Mouse (Mus musculus): Measurements from ENCODE around the gene Rpl24. TPM values are rescaled to one million over a fixed set of nuclear protein-coding genes. Genes with fewer than 3 reads are reported as not detected.
A peak's percentile ranks its signal among the peaks of the same experiment; 100 is the strongest.

Gene Rpl24
- polyA plus RNA-seq, 1 experiment from 2014 or later = 662 TPM

DNA sequence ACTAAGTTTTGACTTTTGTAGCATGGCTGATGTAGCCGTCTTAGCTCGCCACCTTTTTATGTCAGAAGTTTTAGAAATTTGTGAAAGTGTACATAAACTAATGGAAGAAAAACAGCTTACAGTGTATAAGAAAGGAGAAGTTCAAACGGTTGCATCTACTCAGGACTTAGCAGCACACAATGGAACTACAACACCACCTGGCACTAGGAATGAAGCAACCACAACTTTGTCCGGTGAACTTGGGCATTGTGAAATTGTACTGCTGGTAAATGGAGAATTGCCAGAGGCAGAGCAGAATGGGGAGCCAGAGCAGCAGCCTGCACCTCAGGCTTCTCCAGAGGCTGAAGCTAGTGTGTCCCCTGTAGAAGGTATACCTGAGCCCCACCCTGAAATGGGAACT lies 24.2 kb downstream of the Rpl24 start:
- 0 out of 2 replicates have a peak, but pooled peaks cover 3% of the 10 kb centered on the region for H3K36me3 ChIP-seq (ENCODE audit: control insufficient read depth, insufficient read depth, low read length)
- 89% methylated on average over 4 of the region's 4 CpGs for WGBS
- H3K9ac ChIP-seq (ENCODE audit: low read depth, low read length) = no peak overlapping the region
- no peaks in the 10 kb centered on the region for H3K4me1 ChIP-seq (ENCODE audit: control insufficient read depth, insufficient read depth, low read length)
- no peak overlapping the region for H3K4me3 ChIP-seq (ENCODE audit: low read length)
- no peak overlapping the region for H3K27ac ChIP-seq (ENCODE audit: low read length)
- ATAC-seq = no peak
- no peaks in the 10 kb centered on the region for H3K27me3 ChIP-seq (replicated peaks; ENCODE audit: control insufficient read depth, insufficient read depth, low read length)
- H3K9me3 ChIP-seq (ENCODE audit: control insufficient read depth, low read length) = no peaks in the 10 kb centered on the region
- H3K4me2 ChIP-seq (ENCODE audit: low read depth, low read length) = no peak overlapping the region

DNA sequence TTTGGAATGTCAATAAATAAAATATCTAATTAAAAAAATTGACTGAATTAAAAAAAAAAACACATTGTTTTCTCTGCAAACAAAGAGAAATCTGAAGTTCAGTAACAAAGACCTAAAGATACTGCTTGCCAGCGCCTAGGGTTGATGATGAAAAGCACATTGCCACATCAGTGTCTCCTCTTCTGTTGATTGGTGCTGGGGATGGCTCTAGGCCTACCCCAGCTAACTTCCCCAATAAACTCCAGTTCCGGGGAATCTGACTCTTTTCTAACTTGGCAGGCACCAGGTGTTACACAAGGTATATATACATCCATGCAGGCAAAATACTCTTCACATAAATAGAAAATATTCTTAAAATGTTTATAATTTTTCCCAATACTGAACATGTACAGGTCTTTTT lies 28.2 kb downstream of the Rpl24 start:
- peaks cover 3% of the 10 kb centered on the region; the same call in 1 of the 2 replicates for H3K36me3 ChIP-seq (ENCODE audit: control insufficient read depth, insufficient read depth, low read length)

DNA sequence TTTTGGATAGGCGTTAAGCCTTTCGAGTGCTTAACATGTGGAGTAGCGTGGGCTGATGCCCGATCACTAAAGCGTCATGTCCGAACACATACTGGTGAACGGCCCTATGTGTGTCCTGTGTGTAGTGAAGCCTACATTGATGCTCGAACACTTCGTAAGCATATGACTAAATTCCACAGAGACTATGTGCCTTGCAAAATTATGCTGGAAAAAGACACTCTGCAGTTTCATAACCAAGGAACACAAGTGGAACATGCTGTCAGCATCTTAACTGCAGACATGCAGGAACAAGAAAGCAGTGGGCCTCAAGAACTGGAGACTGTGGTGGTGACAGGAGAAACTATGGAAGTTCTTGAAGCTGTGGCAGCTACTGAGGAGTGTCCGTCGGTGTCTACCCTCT lies 40.7 kb downstream of the Rpl24 start:
- Histone ChIP-seq H3K27me3 (replicated peaks; ENCODE audit: control insufficient read depth, insufficient read depth, low read length) (no peaks in the 10 kb centered on the region), H3K4me2 (ENCODE audit: low read depth, low read length) (no peak overlapping the region), H3K27ac (ENCODE audit: low read length) (no peak overlapping the region), H3K9ac (ENCODE audit: low read depth, low read length) (no peak overlapping the region), H3K9me3 (ENCODE audit: control insufficient read depth, low read length) (no peaks in the 10 kb centered on the region), H3K4me3 (ENCODE audit: low read length) (no peak overlapping the region), H3K4me1 (ENCODE audit: control insufficient read depth, insufficient read depth, low read length) (no peaks in the 10 kb centered on the region), H3K36me3 (ENCODE audit: control insufficient read depth, insufficient read depth, low read length) (peaks cover 2% of the 10 kb centered on the region; the same call in 1 of the 2 replicates)
- 95% methylated on average over 11 of the region's 11 CpGs for WGBS
- ATAC-seq = no peak

More for the DNA sequence above, 28.2 kb downstream of the Rpl24 start:
- Histone ChIP-seq H3K4me2 (ENCODE audit: low read depth, low read length) (no peak overlapping the region), H3K4me1 (ENCODE audit: control insufficient read depth, insufficient read depth, low read length) (no peaks in the 10 kb centered on the region), H3K4me3 (ENCODE audit: low read length) (no peak overlapping the region), H3K9me3 (ENCODE audit: control insufficient read depth, low read length) (no peaks in the 10 kb centered on the region), H3K27ac (ENCODE audit: low read length) (no peak overlapping the region), H3K27me3 (replicated peaks; ENCODE audit: control insufficient read depth, insufficient read depth, low read length) (no peaks in the 10 kb centered on the region), H3K9ac (ENCODE audit: low read depth, low read length) (no peak overlapping the region)
- ATAC-seq = no peak
- 98% methylated on average over 2 of the region's 2 CpGs for WGBS

DNA sequence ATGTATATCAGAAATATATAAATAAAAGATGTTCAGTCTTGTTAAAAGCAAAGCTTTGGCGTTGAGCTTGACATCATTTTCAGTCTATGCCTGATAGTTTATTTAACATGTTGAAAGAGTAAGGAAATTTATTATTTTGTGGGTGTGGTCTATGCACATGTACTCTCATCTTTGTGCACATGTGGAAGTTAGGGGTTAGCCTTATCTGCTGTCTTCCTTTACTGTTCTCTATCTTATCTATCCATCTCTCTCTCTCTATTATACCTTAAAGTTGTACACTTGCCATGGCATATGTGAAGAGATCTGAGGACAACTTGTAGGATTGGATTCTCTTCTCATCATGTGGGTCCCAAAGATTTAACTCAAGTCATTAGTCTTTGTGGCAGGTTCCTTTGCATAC lies 42.8 kb downstream of the Rpl24 start:
- ATAC-seq = no peak
- Histone ChIP-seq H3K27ac (ENCODE audit: low read length) (no peak overlapping the region), H3K4me3 (ENCODE audit: low read length) (no peak overlapping the region), H3K36me3 (ENCODE audit: control insufficient read depth, insufficient read depth, low read length) (peaks cover 5% of the 10 kb centered on the region), H3K9me3 (ENCODE audit: control insufficient read depth, low read length) (no peaks in the 10 kb centered on the region), H3K4me2 (ENCODE audit: low read depth, low read length) (no peak overlapping the region), H3K27me3 (replicated peaks; ENCODE audit: control insufficient read depth, insufficient read depth, low read length) (no peaks in the 10 kb centered on the region), H3K4me1 (ENCODE audit: control insufficient read depth, insufficient read depth, low read length) (no peaks in the 10 kb centered on the region), H3K9ac (ENCODE audit: low read depth, low read length) (no peak overlapping the region)
- WGBS = 78% methylated on average over 1 of the region's 1 CpGs

DNA sequence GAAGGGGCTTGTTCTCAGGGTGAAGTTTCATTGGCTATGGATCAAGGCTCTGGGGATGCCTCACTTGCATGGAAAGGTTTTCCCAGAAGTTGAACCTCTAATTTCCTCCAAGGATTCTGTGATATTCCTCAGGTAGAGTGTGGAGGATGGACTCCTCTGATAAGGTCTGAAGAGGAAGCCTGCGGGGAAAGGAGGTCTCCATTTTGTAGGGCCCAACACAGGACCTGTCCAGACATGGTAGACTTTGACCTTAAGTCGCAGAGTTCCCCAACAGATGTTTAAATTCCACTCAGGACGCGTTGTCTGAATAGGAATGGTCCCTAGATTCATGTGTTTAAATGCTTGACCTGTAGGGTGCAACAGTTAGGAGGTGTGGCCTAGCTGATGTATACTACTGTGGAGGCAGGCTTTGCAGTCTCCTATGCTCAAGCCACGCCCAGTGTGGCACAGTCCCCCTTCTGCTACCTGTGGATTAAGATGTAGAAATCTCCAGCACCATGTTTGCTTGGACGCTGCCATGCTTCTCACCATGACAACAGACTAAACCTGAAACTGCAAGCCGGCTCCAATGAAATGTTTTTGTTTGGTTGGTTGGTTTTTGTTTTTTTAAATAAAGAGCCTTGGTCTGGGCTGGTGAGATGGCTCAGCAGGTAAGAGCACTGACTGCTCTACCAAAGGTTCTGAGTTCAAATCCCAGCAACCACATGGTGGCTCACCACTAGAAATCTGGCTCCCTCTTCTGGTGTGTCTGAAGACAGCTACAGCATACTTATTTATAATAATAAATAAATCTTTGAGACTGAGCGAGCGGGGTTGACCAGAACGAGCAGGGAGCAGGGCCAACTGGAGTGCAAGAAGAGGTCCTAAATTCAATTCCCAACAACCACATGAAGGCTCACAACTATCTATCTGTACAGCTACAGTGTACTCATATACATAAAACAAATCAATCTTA lies 47.0 kb downstream of the Rpl24 start:
- H3K9ac ChIP-seq (ENCODE audit: low read depth, low read length) = no peak overlapping the region
- H3K9me3 ChIP-seq (ENCODE audit: control insufficient read depth, low read length) = no peaks in the 10 kb centered on the region
- peak; percentile 42; the same call in 1 of the 2 replicates for ATAC-seq
- H3K4me2 ChIP-seq (ENCODE audit: low read depth, low read length) = no peak overlapping the region
- no peak overlapping the region for H3K27ac ChIP-seq (ENCODE audit: low read length)
- no peak overlapping the region for H3K4me3 ChIP-seq (ENCODE audit: low read length)
- H3K27me3 ChIP-seq (replicated peaks; ENCODE audit: control insufficient read depth, insufficient read depth, low read length) = no peaks in the 10 kb centered on the region
- WGBS = 89% methylated on average over 10 of the region's 10 CpGs
- H3K4me1 ChIP-seq (ENCODE audit: control insufficient read depth, insufficient read depth, low read length) = no peaks in the 10 kb centered on the region
- H3K36me3 ChIP-seq (ENCODE audit: control insufficient read depth, insufficient read depth, low read length) = peaks cover 13% of the 10 kb centered on the region

DNA sequence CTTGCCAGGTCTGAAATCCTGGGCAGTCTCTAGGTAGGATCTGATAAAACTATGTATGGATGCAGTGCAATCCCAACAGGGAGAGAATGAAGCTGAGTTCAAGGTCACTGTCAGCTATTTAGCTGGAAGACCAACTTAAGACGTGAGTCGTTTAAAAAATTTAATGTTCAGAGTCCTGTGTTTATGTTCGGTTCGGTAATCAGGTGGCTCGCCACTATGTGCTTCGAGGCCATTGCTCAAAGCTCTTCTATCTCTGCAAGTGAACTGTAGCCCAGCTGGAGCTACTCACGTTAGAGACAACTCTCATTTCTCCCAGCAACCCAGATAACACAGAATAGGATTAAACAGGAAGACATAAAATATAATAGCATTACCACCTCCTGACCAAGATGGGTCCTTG lies 48.0 kb downstream of the Rpl24 start:
- H3K4me1 ChIP-seq (ENCODE audit: control insufficient read depth, insufficient read depth, low read length) = no peaks in the 10 kb centered on the region
- H3K4me2 ChIP-seq (ENCODE audit: low read depth, low read length) = no peak overlapping the region
- H3K27ac ChIP-seq (ENCODE audit: low read length) = no peak overlapping the region
- 62% methylated on average over 7 of the region's 7 CpGs for WGBS
- H3K4me3 ChIP-seq (ENCODE audit: low read length) = no peak overlapping the region
- H3K9me3 ChIP-seq (ENCODE audit: control insufficient read depth, low read length) = no peaks in the 10 kb centered on the region
- no peak overlapping the region for H3K9ac ChIP-seq (ENCODE audit: low read depth, low read length)
- H3K27me3 ChIP-seq (replicated peaks; ENCODE audit: control insufficient read depth, insufficient read depth, low read length) = no peaks in the 10 kb centered on the region
- no peak for ATAC-seq
- H3K36me3 ChIP-seq (ENCODE audit: control insufficient read depth, insufficient read depth, low read length) = peaks cover 18% of the 10 kb centered on the region

DNA sequence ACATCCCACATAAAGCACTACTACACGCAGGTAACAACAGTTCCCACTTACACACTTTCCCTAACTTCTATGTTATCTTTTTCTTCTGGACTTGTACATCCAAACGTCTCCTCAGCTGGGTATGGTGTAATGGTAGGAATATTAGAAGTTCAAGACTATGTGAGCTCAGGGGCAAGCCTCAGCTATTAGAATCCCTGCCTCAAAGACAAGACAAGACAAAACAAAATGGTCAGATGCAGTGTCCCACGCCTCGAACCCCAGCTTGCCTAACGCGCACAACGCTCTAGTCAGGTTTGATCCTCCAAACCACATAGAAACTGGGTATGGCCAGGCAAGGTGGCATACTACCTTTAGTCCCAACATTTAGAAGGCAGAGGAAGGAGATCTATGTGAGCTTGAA lies 53.6 kb downstream of the Rpl24 start:
- peaks cover 13% of the 10 kb centered on the region for H3K36me3 ChIP-seq (ENCODE audit: control insufficient read depth, insufficient read depth, low read length)

More for the DNA sequence above, 53.6 kb downstream of the Rpl24 start:
- no peak overlapping the region for H3K4me3 ChIP-seq (ENCODE audit: low read length)
- H3K4me2 ChIP-seq (ENCODE audit: low read depth, low read length) = no peak overlapping the region
- H3K27ac ChIP-seq (ENCODE audit: low read length) = no peak overlapping the region
- WGBS = 96% methylated on average over 7 of the region's 7 CpGs
- no peaks in the 10 kb centered on the region for H3K27me3 ChIP-seq (replicated peaks; ENCODE audit: control insufficient read depth, insufficient read depth, low read length)
- ATAC-seq = no peak
- H3K9ac ChIP-seq (ENCODE audit: low read depth, low read length) = no peak overlapping the region
- H3K4me1 ChIP-seq (ENCODE audit: control insufficient read depth, insufficient read depth, low read length) = no peaks in the 10 kb centered on the region
- H3K9me3 ChIP-seq (ENCODE audit: control insufficient read depth, low read length) = no peaks in the 10 kb centered on the region

Other genes with a start within 250 kb of the Rpl24 start
- gene Nfkbiz, start 127.4 kb upstream of the Rpl24 start, polyA plus RNA-seq (2015; fragmentation: Nextera tagmentation; extraction: Ambion mirVana) = 8.8 and 10.2 TPM in 2 replicates
- 1.5 and 1.7 TPM in 2 replicates for gene Nxpe3, start 71.0 kb upstream of the Rpl24 start, polyA plus RNA-seq (2015; fragmentation: Nextera tagmentation; extraction: Ambion mirVana)
- gene Cep97, start 31.4 kb upstream of the Rpl24 start, polyA plus RNA-seq (2015; fragmentation: Nextera tagmentation; extraction: Ambion mirVana) = 4.7 and 5.8 TPM in 2 replicates
- 12.0 and 12.7 TPM in 2 replicates for gene Zbtb11, start 7.6 kb downstream of the Rpl24 start, polyA plus RNA-seq (2015; fragmentation: Nextera tagmentation; extraction: Ambion mirVana)
- 161 and 177 TPM in 2 replicates for gene Pcnp, start 63.5 kb downstream of the Rpl24 start, polyA plus RNA-seq (2015; fragmentation: Nextera tagmentation; extraction: Ambion mirVana)
- gene Trmt10c, start 71.5 kb downstream of the Rpl24 start, polyA plus RNA-seq (2015; fragmentation: Nextera tagmentation; extraction: Ambion mirVana) = 25.7 and 30.4 TPM in 2 replicates
- 14.9 and 20.5 TPM in 2 replicates for gene Senp7, start 82.1 kb downstream of the Rpl24 start, polyA plus RNA-seq (2015; fragmentation: Nextera tagmentation; extraction: Ambion mirVana)
- 0.05 and 0.06 TPM in 2 replicates for gene Impg2, start 238.0 kb downstream of the Rpl24 start, polyA plus RNA-seq (2015; fragmentation: Nextera tagmentation; extraction: Ambion mirVana)